Mouse (Mus musculus): ENCODE measurements around the gene Pde2a. TPM values are rescaled to one million over a fixed set of nuclear protein-coding genes. Genes with fewer than 3 reads are reported as not detected.

Pde2a gene
- total and polyA plus RNA-seq, 3 experiments = 0.11 to 0.62 TPM; not detected in 1

DNA sequence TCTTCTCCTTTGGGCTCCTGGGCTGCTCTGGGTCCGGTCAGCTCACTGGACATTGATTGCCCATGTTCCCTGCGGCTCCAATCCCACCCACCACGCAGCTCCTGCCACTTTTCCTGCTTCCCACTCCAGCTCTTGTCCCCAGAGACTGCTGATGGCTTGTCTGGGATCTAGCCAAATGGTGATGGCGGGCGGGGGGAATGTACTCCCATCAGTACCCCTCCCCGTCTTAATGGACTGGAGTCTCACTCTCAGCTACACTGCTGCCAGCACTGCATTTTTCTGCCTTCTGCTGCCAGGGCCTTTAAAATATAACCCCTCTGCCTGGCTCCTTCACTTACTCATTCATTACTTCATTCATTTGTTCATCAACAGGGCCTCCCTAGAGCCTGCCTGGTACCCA, 2.5 kb downstream of the Pde2a start:
- no peak for TF ChIP-seq MAFK (IDR thresholded peaks at IDR 0.05; ENCODE audit: borderline replicate concordance, low read depth, low read length)
- TF ChIP-seq ZNF384 (IDR thresholded peaks at IDR 0.05; ENCODE audit: low read depth, low read length) = no peak
- no peak for TF ChIP-seq E2F4 (IDR thresholded peaks at IDR 0.05; ENCODE audit: borderline replicate concordance, low read depth, low read length)
- TF ChIP-seq MXI1 (IDR thresholded peaks at IDR 0.05; ENCODE audit: low read depth, low read length) = no peak
- no peak for TF ChIP-seq ETS1 (IDR thresholded peaks at IDR 0.05; ENCODE audit: low read depth, low read length)
- no peak for TF ChIP-seq JUND (IDR thresholded peaks at IDR 0.05; ENCODE audit: low read depth, low read length)
- TF ChIP-seq MYB (IDR thresholded peaks at IDR 0.05; ENCODE audit: low read depth, low read length) = no peak
- no peak for TF ChIP-seq ELF1 (IDR thresholded peaks at IDR 0.05; ENCODE audit: low read depth, low read length)
- TF ChIP-seq TCF12 (IDR thresholded peaks at IDR 0.05; ENCODE audit: low read depth, low read length) = no peak
- no peak for TF ChIP-seq SMC3 (IDR thresholded peaks at IDR 0.05; ENCODE audit: low read depth, low read length)
- TF ChIP-seq POLR2AphosphoS2 (IDR thresholded peaks at IDR 0.05; ENCODE audit: low read length) = no peak
- no peak for TF ChIP-seq MAX (IDR thresholded peaks at IDR 0.05; ENCODE audit: low read length)
- TF ChIP-seq POLR2AphosphoS5 (IDR thresholded peaks at IDR 0.05; ENCODE audit: borderline replicate concordance, low read depth, low read length) = no peak
- TF ChIP-seq RCOR1 (IDR thresholded peaks at IDR 0.05; ENCODE audit: low read depth, low read length) = no peak
- Histone ChIP-seq H3K27me3 (ENCODE audit: control insufficient read depth in 1 of 2, insufficient read depth in 2 of 2, low read length in 2 of 2) (no peaks in the 10 kb centered on the region; a peak in 1 of 4 replicates), H3K27ac (ENCODE audit: control insufficient read depth, low read depth, low read length) (no peak overlapping the region), H3K79me2 (ENCODE audit: control insufficient read depth, insufficient read depth, low read length, poor library complexity) (no peaks in the 10 kb centered on the region), H3K4me3 (ENCODE audit: control insufficient read depth in 1 of 2, insufficient read depth in 1 of 2, low read depth in 2 of 2, low read length in 2 of 2) (no peak overlapping the region), H3K4me1 (ENCODE audit: control insufficient read depth in 1 of 2, insufficient read depth in 2 of 2, low read length in 2 of 2) (no peaks in the 10 kb centered on the region), H3K9me3 (replicated peaks; ENCODE audit: insufficient read depth, low read length) (no peaks in the 10 kb centered on the region), H3K36me3 (ENCODE audit: control insufficient read depth in 1 of 2, insufficient read depth in 2 of 2, low read length in 2 of 2) (no peaks in the 10 kb centered on the region), H3K9ac (ENCODE audit: control insufficient read depth, low read depth, low read length, poor library complexity, severe bottlenecking) (no peak overlapping the region)
- no peak for DNase-seq (ENCODE audit: low read depth, low spot score)

- no peak overlapping the region for H3K4me3 ChIP-seq (ENCODE audit: control insufficient read depth in 1 of 2, insufficient read depth in 1 of 2, low read depth in 2 of 2, low read length in 2 of 2)
- TF ChIP-seq CHD1 (IDR thresholded peaks at IDR 0.05; ENCODE audit: low read depth, low read length) = no peak
- TF ChIP-seq EP300 (IDR thresholded peaks at IDR 0.05; ENCODE audit: low read depth in 1 of 2, low read length in 2 of 2) = no peak
- TF ChIP-seq MAFK (IDR thresholded peaks at IDR 0.05; ENCODE audit: borderline replicate concordance, low read depth, low read length) = no peak
- no peak for TF ChIP-seq SIN3A (IDR thresholded peaks at IDR 0.05; ENCODE audit: low read length)
- TF ChIP-seq HCFC1 (IDR thresholded peaks at IDR 0.05; ENCODE audit: low read depth, low read length) = peak; percentile 73
- no peak for TF ChIP-seq POLR2A (IDR thresholded peaks at IDR 0.05; ENCODE audit: control insufficient read depth in 1 of 2, insufficient read depth in 1 of 2, low read depth in 1 of 2, low read length in 2 of 2, poor library complexity in 1 of 2)
- H3K79me2 ChIP-seq (ENCODE audit: control insufficient read depth, insufficient read depth, low read length, poor library complexity) = no peaks in the 10 kb centered on the region
- H3K27ac ChIP-seq (ENCODE audit: control insufficient read depth, low read depth, low read length) = no peak overlapping the region
- DNase-seq (ENCODE audit: low read depth, low spot score) = no peak
- no peak overlapping the region for H3K9ac ChIP-seq (ENCODE audit: control insufficient read depth, low read depth, low read length, poor library complexity, severe bottlenecking)
- no peaks in the 10 kb centered on the region; a peak in 1 of 4 replicates for H3K27me3 ChIP-seq (ENCODE audit: control insufficient read depth in 1 of 2, insufficient read depth in 2 of 2, low read length in 2 of 2)
- H3K9me3 ChIP-seq (replicated peaks; ENCODE audit: insufficient read depth, low read length) = no peaks in the 10 kb centered on the region
- no peaks in the 10 kb centered on the region for H3K4me1 ChIP-seq (ENCODE audit: control insufficient read depth in 1 of 2, insufficient read depth in 2 of 2, low read length in 2 of 2)
- H3K36me3 ChIP-seq (ENCODE audit: control insufficient read depth in 1 of 2, insufficient read depth in 2 of 2, low read length in 2 of 2) = no peaks in the 10 kb centered on the region
These were observed 5.2 kb downstream of the Pde2a start for GRCm38 (mm10) chr7:101426692-101427091.

Measured in MEL (cell line).